In the genomic region with DNA sequence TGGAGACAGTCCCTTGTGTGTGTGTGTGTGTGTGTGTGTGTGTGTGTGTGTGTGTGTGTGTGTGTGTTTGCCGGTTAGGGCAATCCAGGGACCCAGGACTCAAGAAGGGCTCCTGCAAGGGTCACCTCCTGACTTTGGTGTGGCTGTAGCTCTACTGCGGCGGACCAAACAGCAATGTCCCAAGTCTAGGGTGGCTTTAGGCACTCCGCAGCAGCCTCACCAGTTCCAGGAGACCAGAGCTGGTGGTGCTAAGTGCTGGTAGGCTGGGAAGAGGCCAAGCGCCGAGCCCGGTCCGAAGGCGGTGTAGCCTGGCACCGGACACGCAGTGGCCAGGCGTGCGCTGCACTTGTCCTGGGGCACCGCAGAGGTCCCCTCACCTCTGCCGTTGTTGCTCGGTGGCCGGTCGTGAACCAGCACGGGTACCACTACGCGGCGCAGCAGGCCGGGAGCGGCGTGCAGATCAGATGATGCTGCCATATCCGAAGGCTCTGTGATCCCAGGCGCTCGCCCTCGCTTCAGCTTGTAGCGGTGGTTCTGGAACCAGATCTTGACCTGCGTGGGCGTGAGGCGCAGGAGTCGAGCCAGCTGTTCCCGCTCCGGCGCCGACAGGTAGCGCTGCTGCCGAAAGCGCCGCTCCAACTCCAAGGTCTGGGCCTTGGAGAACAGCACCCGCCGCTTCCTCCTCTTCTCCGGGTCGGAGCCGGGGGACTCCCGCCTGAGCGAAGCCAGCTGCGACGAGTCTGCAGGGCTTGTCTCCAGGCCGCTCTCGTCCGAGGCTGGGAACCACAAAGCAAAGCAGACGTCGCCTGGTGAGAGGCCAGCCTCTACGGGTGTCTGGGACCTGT, we compare ENCODE assay signal across 7 mouse cellular contexts. TPM values are rescaled to one million over a fixed set of nuclear protein-coding genes. Genes with fewer than 3 reads are reported as not detected.
DNase-seq lines count a peak whose midpoint lies in the region; ATAC-seq lines count a peak whose summit lies in the region.

No protein-coding gene starts in this region.

- WGBS in embryonic facial prominence, embryonic 13.5 days: under 1% methylated on average over 57 of the region's 57 CpGs
- under 1% methylated on average over 57 of the region's 57 CpGs for WGBS in hindbrain, embryonic 14.5 days
- WGBS in midbrain, embryonic 12.5 days: under 1% methylated on average over 57 of the region's 57 CpGs

- DNase-seq in right cerebral cortex, postnatal 10 days (ENCODE audit: low spot score in 2 of 2): peak; percentile 28 to 33
- DNase-seq in right cerebral cortex, adult 2 months (ENCODE audit: low spot score in 2 of 2): no peak
- no peak for DNase-seq in hindbrain, embryonic 14.5 days (ENCODE audit: low spot score)
- DNase-seq in urinary bladder, postnatal 14 days (ENCODE audit: low spot score): no peak
- no peak for DNase-seq in MN1 (ENCODE audit: low spot score)

- H3K36me3 ChIP-seq in embryonic facial prominence, embryonic 13.5 days: no peaks in the 10 kb centered on the region
- no peaks in the 10 kb centered on the region for H3K36me3 ChIP-seq in hindbrain, embryonic 14.5 days (replicated peaks; ENCODE audit: control insufficient read depth, insufficient read depth)
- H3K36me3 ChIP-seq in midbrain, embryonic 12.5 days: no peaks in the 10 kb centered on the region

- peaks cover 18% of the 10 kb centered on the region for H3K4me1 ChIP-seq in embryonic facial prominence, embryonic 13.5 days
- peaks cover 8% of the 10 kb centered on the region; the same call in 1 of the 2 replicates for H3K4me1 ChIP-seq in hindbrain, embryonic 14.5 days (replicated peaks; ENCODE audit: control insufficient read depth, insufficient read depth, low read length)
- H3K4me1 ChIP-seq in midbrain, embryonic 12.5 days: peaks cover 18% of the 10 kb centered on the region

- peaks cover 99% of the 10 kb centered on the region for H3K27me3 ChIP-seq in embryonic facial prominence, embryonic 13.5 days
- peaks cover 99% of the 10 kb centered on the region for H3K27me3 ChIP-seq in hindbrain, embryonic 14.5 days (ENCODE audit: control insufficient read depth, insufficient read depth, low read length)
- H3K27me3 ChIP-seq in midbrain, embryonic 12.5 days: peaks cover 100% of the 10 kb centered on the region

- peak overlapping the region; percentile 58 for H3K9ac ChIP-seq in embryonic facial prominence, embryonic 13.5 days
- no peak overlapping the region for H3K9ac ChIP-seq in hindbrain, embryonic 14.5 days
- 0 out of 2 replicates have a peak overlapping the region, but pooled peaks have one; percentile 2 for H3K9ac ChIP-seq in midbrain, embryonic 12.5 days (replicated peaks)

- H3K27ac ChIP-seq in embryonic facial prominence, embryonic 13.5 days: no peak overlapping the region
- H3K27ac ChIP-seq in hindbrain, embryonic 14.5 days: no peak overlapping the region
- no peak overlapping the region for H3K27ac ChIP-seq in midbrain, embryonic 12.5 days (replicated peaks)

- no peak for ATAC-seq in embryonic facial prominence, embryonic 13.5 days (ENCODE audit: insufficient number of reproducible peaks, insufficient read depth, low FRiP score, low TSS enrichment, low read depth)
- ATAC-seq in hindbrain, embryonic 14.5 days (ENCODE audit: low FRiP score): peak; percentile 39
- ATAC-seq in midbrain, embryonic 12.5 days (ENCODE audit: low FRiP score, low read depth): peak; percentile 44

- H3K4me2 ChIP-seq in embryonic facial prominence, embryonic 13.5 days: peak overlapping the region; percentile 73
- peak overlapping the region; percentile 39 for H3K4me2 ChIP-seq in hindbrain, embryonic 14.5 days (replicated peaks)
- peak overlapping the region; percentile 48 for H3K4me2 ChIP-seq in midbrain, embryonic 12.5 days (replicated peaks)

- peak overlapping the region; percentile 43 for H3K4me3 ChIP-seq in embryonic facial prominence, embryonic 13.5 days
- peak overlapping the region; percentile 26 for H3K4me3 ChIP-seq in hindbrain, embryonic 14.5 days (replicated peaks; ENCODE audit: low read length)
- peak overlapping the region; percentile 36 for H3K4me3 ChIP-seq in midbrain, embryonic 12.5 days

- H3K9me3 ChIP-seq in embryonic facial prominence, embryonic 13.5 days: no peaks in the 10 kb centered on the region
- H3K9me3 ChIP-seq in hindbrain, embryonic 14.5 days (ENCODE audit: control insufficient read depth, low read length): no peaks in the 10 kb centered on the region
- no peaks in the 10 kb centered on the region for H3K9me3 ChIP-seq in midbrain, embryonic 12.5 days

RNA-seq across cellular contexts. Expression of a gene that starts 1.4 kb away (rescaled TPM):
- not detected in 2 replicates for polyA plus RNA-seq in embryonic facial prominence, embryonic 13.5 days (2015; fragmentation: Nextera tagmentation; extraction: Ambion mirVana)
- polyA plus RNA-seq in hindbrain, embryonic 14.5 days (2014; fragmentation: Nextera tagmentation; extraction: Ambion mirVana): not detected in 2 replicates
- polyA plus RNA-seq in midbrain, embryonic 12.5 days (2016; fragmentation: Nextera tagmentation; extraction: Ambion mirVana): 1.4 and 1.8 TPM in 2 replicates

Comparison
In these comparisons a context has a peak if more than half of its experiments do, and no peak if none do; other contexts are left out.
1. DNase-seq: peak in right cerebral cortex, postnatal 10 days (2 of 2); none in right cerebral cortex, adult 2 months (0 of 2), hindbrain, embryonic 14.5 days (single experiment), urinary bladder, postnatal 14 days (single experiment) and MN1 (single experiment).
2. Peak in every context shown above with its lines, with median percentiles within 50 percentile points of each other: H3K4me2 ChIP-seq and H3K4me3 ChIP-seq.